Mouse (Mus musculus): ENCODE data around the gene Olfr891. TPM values are rescaled to one million over a fixed set of nuclear protein-coding genes. Genes with fewer than 3 reads are reported as not detected.
"Not testable (repeated sequence)": the region's sequence is repeated elsewhere in the genome, so short reads cannot be mapped to it uniquely, and the experiment has no call there.

The Olfr891 gene
- not detected in 2 replicates for polyA plus RNA-seq (2014; fragmentation: Nextera tagmentation; extraction: Ambion mirVana)

- H3K9ac ChIP-seq (ENCODE audit: low read depth, low read length) = no peak within 1 kb of the TSS
- H3K36me3 ChIP-seq (ENCODE audit: control insufficient read depth, insufficient read depth, low read length) = no peaks in the 10 kb centered on the region
- 67% methylated on average over 1 of the region's 1 CpGs for WGBS
- H3K4me2 ChIP-seq = no peak within 1 kb of the TSS
- H3K27ac ChIP-seq (ENCODE audit: low read depth, low read length) = no peak within 1 kb of the TSS
- ATAC-seq (replicated peaks; ENCODE audit: low FRiP score) (no peak), DNase-seq (ENCODE audit: low spot score) (no peak)
- no peak within 1 kb of the TSS for H3K4me3 ChIP-seq (ENCODE audit: low read depth, low read length)
- peaks cover 7% of the 10 kb centered on the region; the same call in 1 of the 2 replicates for H3K9me3 ChIP-seq (ENCODE audit: control insufficient read depth, low read length)
- no peaks in the 10 kb centered on the region for H3K27me3 ChIP-seq (replicated peaks; ENCODE audit: control insufficient read depth, insufficient read depth, low read length)
- H3K4me1 ChIP-seq (replicated peaks; ENCODE audit: control insufficient read depth, insufficient read depth, low read length) = no peaks in the 10 kb centered on the region
Measured at GRCm38 (mm10) chr9:38180721-38181120, at the start of gene Olfr891. TSS of gene Olfr891 (minus strand) at chr9:38180821.

- no peak for DNase-seq (ENCODE audit: low spot score)
- no peak within 1 kb of the TSS for H3K4me2 ChIP-seq
- no peak for ATAC-seq (replicated peaks; ENCODE audit: low FRiP score)
- no peak within 1 kb of the TSS for H3K27ac ChIP-seq (ENCODE audit: low read depth, low read length)
- H3K36me3 ChIP-seq (ENCODE audit: control insufficient read depth, insufficient read depth, low read length) = no peaks in the 10 kb centered on the region
- no peaks in the 10 kb centered on the region for H3K27me3 ChIP-seq (replicated peaks; ENCODE audit: control insufficient read depth, insufficient read depth, low read length)
- no peak within 1 kb of the TSS for H3K4me3 ChIP-seq (ENCODE audit: low read depth, low read length)
- H3K9me3 ChIP-seq (ENCODE audit: control insufficient read depth, low read length) = no peaks in the 10 kb centered on the region
- H3K4me1 ChIP-seq (replicated peaks; ENCODE audit: control insufficient read depth, insufficient read depth, low read length) = no peaks in the 10 kb centered on the region
- H3K9ac ChIP-seq (ENCODE audit: low read depth, low read length) = no peak within 1 kb of the TSS
Measured at GRCm38 (mm10) chr9:38217755-38218154, 37.1 kb upstream of the Olfr891 start, which contains the start of gene Olfr894. TSS of gene Olfr894 (plus strand) at chr9:38218055.

- Histone ChIP-seq H3K9ac (ENCODE audit: low read depth, low read length) (no peak within 1 kb of the TSS), H3K36me3 (ENCODE audit: control insufficient read depth, insufficient read depth, low read length) (no peaks in the 10 kb centered on the region), H3K27me3 (replicated peaks; ENCODE audit: control insufficient read depth, insufficient read depth, low read length) (no peaks in the 10 kb centered on the region), H3K9me3 (ENCODE audit: control insufficient read depth, low read length) (no peaks in the 10 kb centered on the region), H3K4me2 (no peak within 1 kb of the TSS), H3K4me1 (replicated peaks; ENCODE audit: control insufficient read depth, insufficient read depth, low read length) (no peaks in the 10 kb centered on the region), H3K4me3 (ENCODE audit: low read depth, low read length) (no peak within 1 kb of the TSS), H3K27ac (ENCODE audit: low read depth, low read length) (no peak within 1 kb of the TSS)
- ATAC-seq (replicated peaks; ENCODE audit: low FRiP score) = no peak
- 83% methylated on average over 3 of the region's 3 CpGs for WGBS
- no peak for DNase-seq (ENCODE audit: low spot score)
Measured at GRCm38 (mm10) chr9:38208065-38208464, 27.4 kb upstream of the Olfr891 start, which contains the start of gene Olfr893. TSS of gene Olfr893 (plus strand) at chr9:38208365.

GRCm38 (mm10) chr9:38168341-38168740, 12.3 kb downstream of the Olfr891 start:
- not testable (repeated sequence) for H3K27ac ChIP-seq (ENCODE audit: low read depth, low read length); H3K4me1 ChIP-seq (replicated peaks; ENCODE audit: control insufficient read depth, insufficient read depth, low read length); H3K4me2 ChIP-seq; DNase-seq (ENCODE audit: low spot score); H3K9me3 ChIP-seq (ENCODE audit: control insufficient read depth, low read length); H3K36me3 ChIP-seq (ENCODE audit: control insufficient read depth, insufficient read depth, low read length); H3K9ac ChIP-seq (ENCODE audit: low read depth, low read length); ATAC-seq (replicated peaks; ENCODE audit: low FRiP score); H3K27me3 ChIP-seq (replicated peaks; ENCODE audit: control insufficient read depth, insufficient read depth, low read length); H3K4me3 ChIP-seq (ENCODE audit: low read depth, low read length)
- 58% methylated on average over 2 of the region's 2 CpGs for WGBS

GRCm38 (mm10) chr9:38142217-38142616, 38.4 kb downstream of the Olfr891 start, which contains the start of gene Olfr890:
TSS of gene Olfr890 (plus strand) at chr9:38142517.
- H3K4me3 ChIP-seq (ENCODE audit: low read depth, low read length) = no peak within 1 kb of the TSS
- H3K27ac ChIP-seq (ENCODE audit: low read depth, low read length) = no peak within 1 kb of the TSS
- H3K27me3 ChIP-seq (replicated peaks; ENCODE audit: control insufficient read depth, insufficient read depth, low read length) = no peaks in the 10 kb centered on the region
- no peak for ATAC-seq (replicated peaks; ENCODE audit: low FRiP score)
- H3K36me3 ChIP-seq (ENCODE audit: control insufficient read depth, insufficient read depth, low read length) = no peaks in the 10 kb centered on the region
- no peak for DNase-seq (ENCODE audit: low spot score)
- no peaks in the 10 kb centered on the region for H3K9me3 ChIP-seq (ENCODE audit: control insufficient read depth, low read length)
- no peaks in the 10 kb centered on the region for H3K4me1 ChIP-seq (replicated peaks; ENCODE audit: control insufficient read depth, insufficient read depth, low read length)
- H3K4me2 ChIP-seq = no peak within 1 kb of the TSS
- no peak within 1 kb of the TSS for H3K9ac ChIP-seq (ENCODE audit: low read depth, low read length)

Other genes with a start within 250 kb of the Olfr891 start
- not detected in 2 replicates for gene Olfr881, start 189.0 kb downstream of the Olfr891 start, polyA plus RNA-seq (2014; fragmentation: Nextera tagmentation; extraction: Ambion mirVana)
- not detected in 2 replicates for gene Olfr883, start 155.0 kb downstream of the Olfr891 start, polyA plus RNA-seq (2014; fragmentation: Nextera tagmentation; extraction: Ambion mirVana)
- not detected in 2 replicates for gene Olfr884, start 134.3 kb downstream of the Olfr891 start, polyA plus RNA-seq (2014; fragmentation: Nextera tagmentation; extraction: Ambion mirVana)
- gene Olfr885, start 119.5 kb downstream of the Olfr891 start, polyA plus RNA-seq (2014; fragmentation: Nextera tagmentation; extraction: Ambion mirVana) = not detected in 2 replicates
- not detected in 2 replicates for gene Olfr887, start 96.7 kb downstream of the Olfr891 start, polyA plus RNA-seq (2014; fragmentation: Nextera tagmentation; extraction: Ambion mirVana)
- gene Olfr888, start 72.7 kb downstream of the Olfr891 start, polyA plus RNA-seq (2014; fragmentation: Nextera tagmentation; extraction: Ambion mirVana) = not detected in 2 replicates
- 0.37 and 0.42 TPM in 2 replicates for gene Olfr889, start 65.6 kb downstream of the Olfr891 start, polyA plus RNA-seq (2014; fragmentation: Nextera tagmentation; extraction: Ambion mirVana)
- gene Olfr890, start 38.3 kb downstream of the Olfr891 start, polyA plus RNA-seq (2014; fragmentation: Nextera tagmentation; extraction: Ambion mirVana) = not detected in 2 replicates
- not detected in 2 replicates for gene Olfr893, start 27.5 kb upstream of the Olfr891 start, polyA plus RNA-seq (2014; fragmentation: Nextera tagmentation; extraction: Ambion mirVana)
- not detected in 2 replicates for gene Olfr894, start 37.2 kb upstream of the Olfr891 start, polyA plus RNA-seq (2014; fragmentation: Nextera tagmentation; extraction: Ambion mirVana)
- gene Olfr143, start 72.0 kb upstream of the Olfr891 start, polyA plus RNA-seq (2014; fragmentation: Nextera tagmentation; extraction: Ambion mirVana) = not detected in 2 replicates
- not detected in 2 replicates for gene Olfr895, start 87.0 kb upstream of the Olfr891 start, polyA plus RNA-seq (2014; fragmentation: Nextera tagmentation; extraction: Ambion mirVana)
- gene Olfr896-ps1, start 110.3 kb upstream of the Olfr891 start, polyA plus RNA-seq (2014; fragmentation: Nextera tagmentation; extraction: Ambion mirVana) = not detected in 2 replicates
- gene Olfr25, start 148.2 kb upstream of the Olfr891 start, polyA plus RNA-seq (2014; fragmentation: Nextera tagmentation; extraction: Ambion mirVana) = not detected in 2 replicates
- gene Olfr898, start 167.6 kb upstream of the Olfr891 start, polyA plus RNA-seq (2014; fragmentation: Nextera tagmentation; extraction: Ambion mirVana) = not detected in 2 replicates
- not detected in 2 replicates for gene Olfr250, start 186.1 kb upstream of the Olfr891 start, polyA plus RNA-seq (2014; fragmentation: Nextera tagmentation; extraction: Ambion mirVana)
- not detected in 2 replicates for gene Olfr251, start 196.3 kb upstream of the Olfr891 start, polyA plus RNA-seq (2014; fragmentation: Nextera tagmentation; extraction: Ambion mirVana)
- gene Olfr147, start 220.9 kb upstream of the Olfr891 start, polyA plus RNA-seq (2014; fragmentation: Nextera tagmentation; extraction: Ambion mirVana) = not detected in 2 replicates
- not detected in 2 replicates for gene Olfr901, start 248.6 kb upstream of the Olfr891 start, polyA plus RNA-seq (2014; fragmentation: Nextera tagmentation; extraction: Ambion mirVana)

Data from liver, embryonic 11.5 days (tissue).